Mouse (Mus musculus) megakaryocyte, adult 5-6 weeks (primary cell): ENCODE results near the gene Cdh24. TPM values are rescaled to one million over a fixed set of nuclear protein-coding genes. Genes with fewer than 3 reads are reported as not detected.

Experiments
- ATAC-seq: 2 replicates; pipeline ENCODE4 v1.8.0; 2016; ENCODE audit warnings: mild to moderate bottlenecking, inconsistent platforms; ENCODE audit not compliant: poor library complexity, severe bottlenecking
- total RNA-seq, 2 experiments: library from RNA; stranded (forward) in 1 of 2; stranded (reverse) in 1 of 2; fragments of 153-499, 151-499 nt in 1 of 2; fragments of 221-1000, 200-1000 nt in 1 of 2; gene quantifications; 2 replicates each; pipeline versions ENCODE4 v1.2.3 to v1.2.4; 2015 to 2017

The Cdh24 gene
- total RNA-seq, 2 experiments from 2014 or later: 0.27 to 0.51 TPM

DNA sequence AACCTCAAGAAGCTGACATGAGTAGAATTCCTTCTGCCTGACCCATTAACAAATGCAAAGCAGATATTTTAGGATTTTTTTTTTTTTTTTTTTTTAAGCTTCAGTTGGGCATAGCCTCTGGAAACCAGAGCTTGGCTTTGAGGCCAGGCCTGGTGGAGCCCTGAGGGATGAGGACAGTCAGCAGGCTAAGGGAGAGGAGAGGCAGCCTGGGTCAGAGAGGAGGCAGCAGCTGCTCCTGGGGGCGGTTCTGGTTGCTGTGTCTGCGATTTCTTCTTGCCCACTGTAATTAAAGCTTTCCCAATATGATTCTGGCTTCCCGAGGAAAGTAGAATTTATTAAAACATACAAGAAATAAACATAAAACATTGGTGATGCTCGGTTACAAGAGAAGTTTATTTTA, 31.9 kb downstream of the Cdh24 start:
- ATAC-seq: no peak

GRCm38 (mm10) chr14:54607226-54607625, 33.9 kb downstream of the Cdh24 start:
- ATAC-seq: no peak

GRCm38 (mm10) chr14:54605752-54606321, 35.3 kb downstream of the Cdh24 start, which contains the start of gene 4931414P19Rik:
Gene 4931414P19Rik (minus strand): TSS chr14:54605993.
- peak; percentile 54 for ATAC-seq

GRCm38 (mm10) chr14:54603686-54604085, 37.5 kb downstream of the Cdh24 start:
- ATAC-seq: no peak

DNA sequence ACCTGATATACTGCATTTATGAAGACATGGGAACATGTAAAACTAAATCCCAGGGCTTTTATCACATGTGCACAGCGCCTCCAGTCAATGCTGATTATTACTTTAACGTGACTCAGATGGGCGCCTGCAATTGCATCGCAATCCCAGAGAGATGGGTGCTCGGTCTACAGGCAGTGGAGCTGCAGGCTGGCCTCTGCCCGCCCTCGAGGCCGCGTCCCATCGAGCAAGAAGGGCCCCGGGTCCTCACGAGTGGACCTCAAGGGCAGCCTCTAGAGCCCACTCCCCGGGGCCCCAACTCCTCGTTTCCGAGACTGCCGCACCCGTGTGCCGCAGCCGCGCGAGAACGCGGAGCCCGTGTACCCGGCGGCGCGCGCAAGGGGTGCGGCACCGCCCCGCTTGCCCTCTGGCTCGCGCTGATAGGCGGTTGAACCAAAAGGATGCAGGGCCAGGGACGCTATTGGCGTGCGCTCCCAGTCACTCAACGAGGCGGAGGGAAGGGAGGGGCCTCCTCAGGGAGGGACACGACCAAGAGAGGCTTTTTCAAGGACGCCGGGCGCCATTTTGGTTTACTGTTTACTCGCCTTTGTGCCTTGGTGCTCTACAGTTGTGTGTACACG, 38.0 kb downstream of the Cdh24 start:
- ATAC-seq: peak; percentile 99

GRCm38 (mm10) chr14:54602613-54603012, 38.6 kb downstream of the Cdh24 start:
- no peak for ATAC-seq

DNA sequence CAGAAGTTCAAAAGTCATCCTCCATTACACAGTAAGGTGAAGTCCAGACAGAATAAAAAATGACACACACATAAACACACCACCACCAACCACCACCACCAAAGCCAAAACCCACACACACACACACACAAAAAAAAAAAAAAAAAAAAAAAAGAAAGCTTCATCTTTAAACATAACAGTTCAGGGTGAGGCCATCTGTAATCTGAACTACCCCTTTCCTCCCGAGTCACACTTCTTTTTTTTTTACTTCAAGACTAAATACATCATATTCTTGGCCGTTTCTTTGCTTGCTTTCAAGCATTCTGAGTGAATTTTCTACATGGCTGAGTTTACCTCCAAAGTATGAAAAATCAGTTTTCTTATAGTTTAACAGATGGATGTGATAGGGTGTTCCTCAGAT, 39.6 kb downstream of the Cdh24 start:
- ATAC-seq: no peak

DNA sequence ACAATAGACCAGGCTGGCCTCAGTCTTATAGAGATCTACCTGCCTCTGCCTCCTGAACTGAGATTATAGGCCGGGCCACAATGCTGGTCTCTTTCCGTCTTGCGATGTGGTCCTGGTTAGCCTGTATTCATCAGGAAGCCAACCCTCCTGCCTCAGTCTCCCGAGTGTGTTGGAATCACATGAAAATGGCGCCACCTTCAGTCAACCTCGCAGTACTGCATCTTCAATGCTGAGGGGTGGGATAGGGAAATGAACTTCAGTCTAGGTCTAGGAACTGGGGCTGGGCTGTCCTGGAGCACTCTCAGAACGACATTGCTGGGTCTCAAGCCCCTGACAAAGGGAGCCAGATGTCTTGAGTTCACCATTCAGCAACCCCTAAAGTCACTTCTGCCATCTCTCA, 44.1 kb downstream of the Cdh24 start:
- ATAC-seq: peak; percentile 76

GRCm38 (mm10) chr14:54594631-54595414, 46.3 kb downstream of the Cdh24 start:
- ATAC-seq: no peak

- no peak for ATAC-seq
These were observed 47.1 kb downstream of the Cdh24 start for GRCm38 (mm10) chr14:54594055-54594454.

GRCm38 (mm10) chr14:54592319-54592934, 48.7 kb downstream of the Cdh24 start:
- ATAC-seq: no peak

DNA sequence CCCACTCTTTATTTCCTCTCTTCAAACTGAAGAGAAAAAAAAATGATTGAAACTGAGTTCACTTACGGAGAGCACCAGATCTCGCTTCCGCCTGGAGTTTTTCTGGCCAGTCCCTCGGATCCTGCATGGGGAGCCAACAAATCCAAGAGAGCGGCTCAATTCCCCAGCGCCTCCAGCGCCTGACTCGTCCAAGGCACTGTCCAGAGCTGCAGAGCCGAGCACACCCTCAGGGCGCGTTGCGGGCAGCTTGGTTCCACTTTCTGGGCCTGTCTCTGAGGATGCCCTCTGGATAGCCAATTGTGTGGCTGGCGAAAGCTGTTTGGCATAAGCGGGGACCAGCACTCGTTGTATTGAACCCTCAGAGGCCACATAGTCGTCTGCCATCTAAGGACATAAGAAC, 50.1 kb downstream of the Cdh24 start:
- ATAC-seq: no peak

DNA sequence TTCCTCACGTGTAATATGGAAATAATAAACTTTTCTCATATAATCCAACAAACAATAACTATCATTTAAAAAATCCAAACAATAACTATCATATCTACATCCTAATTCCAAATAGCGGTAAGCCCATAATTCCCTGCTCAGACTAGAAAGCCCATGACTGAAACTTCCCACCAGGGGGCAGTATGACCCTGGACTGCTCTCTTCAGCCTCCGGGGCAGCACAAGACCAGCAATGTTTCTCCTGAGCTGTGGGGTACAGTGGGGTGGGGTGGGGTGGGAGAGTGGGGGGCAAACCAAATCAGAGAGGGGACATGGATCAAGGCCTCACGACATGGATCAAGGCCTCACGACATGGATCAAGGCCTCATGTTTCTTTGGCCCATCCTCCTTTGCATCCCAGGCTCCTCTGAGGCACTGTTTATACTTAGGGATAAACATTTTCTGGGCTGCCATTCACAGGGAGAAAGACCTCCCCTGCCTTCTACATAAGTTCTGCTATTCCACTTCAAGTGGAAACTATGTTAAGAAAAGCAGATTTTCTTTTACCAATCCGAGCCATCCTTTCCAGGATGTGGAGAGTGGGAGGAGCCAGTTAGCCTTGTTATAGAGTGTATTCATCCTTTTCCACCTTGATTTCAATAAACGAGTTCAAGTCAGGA, 57.4 kb downstream of the Cdh24 start:
- peak; percentile 76 for ATAC-seq

DNA sequence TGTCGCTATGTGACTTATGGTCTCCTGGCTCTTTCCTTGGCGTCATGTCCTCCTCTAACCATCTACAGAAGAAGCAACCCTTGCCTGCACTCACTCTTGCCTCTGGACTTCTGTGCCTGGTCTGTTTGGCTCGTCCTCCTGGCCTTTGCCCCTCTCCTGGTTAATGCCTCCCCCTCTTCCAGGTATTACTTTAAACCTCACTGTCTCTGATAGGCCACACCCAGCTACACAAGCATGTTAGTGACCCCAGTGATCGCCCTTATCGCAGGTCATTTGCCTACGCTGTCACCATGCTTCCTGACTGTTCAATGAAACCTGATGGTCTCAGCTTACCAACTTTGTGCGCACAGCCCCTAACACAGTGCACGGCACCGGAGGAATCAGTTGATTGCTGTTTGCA, 58.6 kb downstream of the Cdh24 start:
- ATAC-seq: no peak

Other genes starting within 250 kb of the Cdh24 start
- 13.1 and 19.3 TPM in 2 replicates for gene Slc7a7, start 223.6 kb downstream of the Cdh24 start, total RNA-seq (2015)
- gene Slc7a7, start 223.6 kb downstream of the Cdh24 start, total RNA-seq (2017): 15.9 and 16.7 TPM in 2 replicates
- gene Mrpl52, start 214.5 kb downstream of the Cdh24 start, total RNA-seq (2015): 129 and 145 TPM in 2 replicates
- 71.4 and 81.6 TPM in 2 replicates for gene Mrpl52, start 214.5 kb downstream of the Cdh24 start, total RNA-seq (2017)
- gene Mmp14, start 209.8 kb downstream of the Cdh24 start, total RNA-seq (2015): 0.66 and 1.1 TPM in 2 replicates
- gene Mmp14, start 209.8 kb downstream of the Cdh24 start, total RNA-seq (2017): 0.61 TPM in 1 of 2 replicates, not detected in the other
- 29.9 and 31.2 TPM in 2 replicates for gene Lrp10, start 177.2 kb downstream of the Cdh24 start, total RNA-seq (2015)
- gene Lrp10, start 177.2 kb downstream of the Cdh24 start, total RNA-seq (2017): 46.9 and 51.7 TPM in 2 replicates
- gene Rem2, start 165.3 kb downstream of the Cdh24 start, total RNA-seq (2015): not detected in 2 replicates
- not detected in 2 replicates for gene Rem2, start 165.3 kb downstream of the Cdh24 start, total RNA-seq (2017)
- 14.7 and 26.0 TPM in 2 replicates for gene Prmt5, start 123.8 kb downstream of the Cdh24 start, total RNA-seq (2015)
- 15.3 and 22.6 TPM in 2 replicates for gene Prmt5, start 123.8 kb downstream of the Cdh24 start, total RNA-seq (2017)
- gene Haus4, start 86.7 kb downstream of the Cdh24 start, total RNA-seq (2015): 43.9 and 48.7 TPM in 2 replicates
- gene Haus4, start 86.7 kb downstream of the Cdh24 start, total RNA-seq (2017): 50.6 and 51.6 TPM in 2 replicates
- 0.11 and 0.54 TPM in 2 replicates for gene Ajuba, start 63.8 kb downstream of the Cdh24 start, total RNA-seq (2015)
- gene Ajuba, start 63.8 kb downstream of the Cdh24 start, total RNA-seq (2017): 0.57 and 0.73 TPM in 2 replicates
- gene 4931414P19Rik, start 35.4 kb downstream of the Cdh24 start, total RNA-seq (2015): 4.3 and 4.8 TPM in 2 replicates
- 4.1 and 4.9 TPM in 2 replicates for gene 4931414P19Rik, start 35.4 kb downstream of the Cdh24 start, total RNA-seq (2017)
- gene Psmb5, start 23.3 kb downstream of the Cdh24 start, total RNA-seq (2015): 133 and 145 TPM in 2 replicates
- gene Psmb5, start 23.3 kb downstream of the Cdh24 start, total RNA-seq (2017): 41.4 and 51.1 TPM in 2 replicates
- gene Psmb11, start 19.9 kb downstream of the Cdh24 start, total RNA-seq (2015): not detected in 2 replicates
- gene Psmb11, start 19.9 kb downstream of the Cdh24 start, total RNA-seq (2017): not detected in 2 replicates
- not detected in 2 replicates for gene Gm17606, start 412 bp downstream of the Cdh24 start, total RNA-seq (2015)
- not detected in 2 replicates for gene Gm17606, start 412 bp downstream of the Cdh24 start, total RNA-seq (2017)
- gene 1700123O20Rik, start 44.9 kb upstream of the Cdh24 start, total RNA-seq (2015): 57.9 and 59.1 TPM in 2 replicates
- 34.3 and 34.8 TPM in 2 replicates for gene 1700123O20Rik, start 44.9 kb upstream of the Cdh24 start, total RNA-seq (2017)
- gene Acin1, start 45.6 kb upstream of the Cdh24 start, total RNA-seq (2015): 99.7 and 131 TPM in 2 replicates
- gene Acin1, start 45.6 kb upstream of the Cdh24 start, total RNA-seq (2017): 173 and 223 TPM in 2 replicates
- 0.25 and 0.46 TPM in 2 replicates for gene Gm29776, start 57.5 kb upstream of the Cdh24 start, total RNA-seq (2015)
- not detected in 2 replicates for gene Gm29776, start 57.5 kb upstream of the Cdh24 start, total RNA-seq (2017)
- gene Cebpe, start 70.8 kb upstream of the Cdh24 start, total RNA-seq (2015): 24.4 and 26.0 TPM in 2 replicates
- 41.9 and 52.8 TPM in 2 replicates for gene Cebpe, start 70.8 kb upstream of the Cdh24 start, total RNA-seq (2017)
- gene Slc7a8, start 140.6 kb upstream of the Cdh24 start, total RNA-seq (2015): 9.1 and 14.3 TPM in 2 replicates
- gene Slc7a8, start 140.6 kb upstream of the Cdh24 start, total RNA-seq (2017): 1.3 and 2.8 TPM in 2 replicates
- gene Rnf212b, start 172.8 kb upstream of the Cdh24 start, total RNA-seq (2015): not detected in 2 replicates
- gene Rnf212b, start 172.8 kb upstream of the Cdh24 start, total RNA-seq (2017): not detected in 2 replicates
- gene Homez, start 229.6 kb upstream of the Cdh24 start, total RNA-seq (2015): 6.3 and 6.8 TPM in 2 replicates
- 4.6 and 13.3 TPM in 2 replicates for gene Homez, start 229.6 kb upstream of the Cdh24 start, total RNA-seq (2017)
- 9.8 and 11.9 TPM in 2 replicates for gene Ppp1r3e, start 236.2 kb upstream of the Cdh24 start, total RNA-seq (2015)
- gene Ppp1r3e, start 236.2 kb upstream of the Cdh24 start, total RNA-seq (2017): 0.22 and 1.8 TPM in 2 replicates
- 2.1 and 3.0 TPM in 2 replicates for gene Bcl2l2, start 242.0 kb upstream of the Cdh24 start, total RNA-seq (2015)
- gene Bcl2l2, start 242.0 kb upstream of the Cdh24 start, total RNA-seq (2017): 4.4 and 6.2 TPM in 2 replicates
- gene Gm20521, start 242.1 kb upstream of the Cdh24 start, total RNA-seq (2015): not detected in 2 replicates
- gene Gm20521, start 242.1 kb upstream of the Cdh24 start, total RNA-seq (2017): not detected in 2 replicates